Mouse (Mus musculus) cortical plate, adult 2 months (tissue): ENCODE measurements around the gene Enox1.

Experiments
- CTCF ChIP-seq: fragments of 200-500 bp; IDR thresholded peaks from 2 replicates; pipeline ENCODE4 v1.5.1; 2011; ENCODE audit warnings: mild to moderate bottlenecking, control low read depth, low read length; ENCODE audit not compliant: insufficient read depth; ENCODE audit errors: extremely low read depth
- POLR2A ChIP-seq: fragments of 200-500 bp; IDR thresholded peaks from 2 replicates; pipeline ENCODE4 v1.6.1; 2011; ENCODE audit warnings: mild to moderate bottlenecking, low read length, control low read depth; ENCODE audit not compliant: insufficient read depth; ENCODE audit errors: extremely low read depth

DNA sequence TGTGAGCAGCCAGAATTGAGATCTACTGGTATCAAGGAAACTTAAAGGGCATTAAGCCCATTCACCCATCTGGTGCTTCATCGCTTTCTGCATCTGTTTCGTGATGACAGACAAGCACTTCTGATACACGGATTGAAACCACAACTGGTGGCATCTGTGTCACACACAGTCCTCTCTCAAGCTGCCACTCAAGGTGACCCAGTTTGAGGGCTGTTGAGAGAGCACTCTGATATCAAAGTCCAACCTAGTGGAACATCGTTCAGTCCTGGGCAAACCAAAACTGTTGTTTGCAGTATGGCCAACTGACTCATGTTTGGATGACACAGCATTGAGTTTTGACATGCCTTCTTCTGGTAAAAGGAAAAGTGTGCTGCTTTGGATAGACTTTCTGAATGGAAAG, 308.2 kb downstream of the Enox1 start:
- TF ChIP-seq CTCF = no peak
- TF ChIP-seq POLR2A = no peak
